Mouse (Mus musculus) natural killer cell, adult 2 months (primary cell): Measurements from ENCODE around the gene Slc25a28.

Experiments used
- DNase-seq, 2 experiments: peaks; one replicate each; pipeline ENCODE4 v3.0.0; 2022; ENCODE audit warnings: low spot score in 2 of 2

Gene Slc25a28

GRCm38 (mm10) chr19:43674730-43675524 is at the start of gene Slc25a28:
Slc25a28 (minus strand) TSS chr19:43674881.
- DNase-seq = peak; percentile 98

- DNase-seq = no peak
Measured at GRCm38 (mm10) chr19:43724194-43724593, 49.5 kb upstream of the Slc25a28 start.

GRCm38 (mm10) chr19:43723501-43723900 is 48.8 kb upstream of the Slc25a28 start:
- no peak for DNase-seq

GRCm38 (mm10) chr19:43722891-43723290 is 48.2 kb upstream of the Slc25a28 start:
- DNase-seq = no peak

- no peak for DNase-seq
Measured at GRCm38 (mm10) chr19:43720061-43720460, 45.4 kb upstream of the Slc25a28 start.

GRCm38 (mm10) chr19:43711971-43712370 is 37.3 kb upstream of the Slc25a28 start:
- DNase-seq = no peak

GRCm38 (mm10) chr19:43711159-43711916 is 36.7 kb upstream of the Slc25a28 start:
- DNase-seq = peak in 1 of 2 experiments; percentile 58

- no peak for DNase-seq
Measured at GRCm38 (mm10) chr19:43709317-43709716, 34.6 kb upstream of the Slc25a28 start.

- DNase-seq = no peak
Measured at GRCm38 (mm10) chr19:43708206-43708605, 33.5 kb upstream of the Slc25a28 start.

GRCm38 (mm10) chr19:43704787-43705497 is 30.3 kb upstream of the Slc25a28 start:
- DNase-seq = no peak

- no peak for DNase-seq
Measured at GRCm38 (mm10) chr19:43704211-43704610, 29.5 kb upstream of the Slc25a28 start.

- no peak for DNase-seq
Measured at GRCm38 (mm10) chr19:43699763-43700155, 25.1 kb upstream of the Slc25a28 start.

GRCm38 (mm10) chr19:43699021-43699762 is 24.5 kb upstream of the Slc25a28 start:
- no peak for DNase-seq

- DNase-seq = no peak
Measured at GRCm38 (mm10) chr19:43697666-43698370, 23.1 kb upstream of the Slc25a28 start.

- no peak for DNase-seq
Measured at GRCm38 (mm10) chr19:43695514-43695964, 20.9 kb upstream of the Slc25a28 start.

GRCm38 (mm10) chr19:43692815-43693214 is 18.1 kb upstream of the Slc25a28 start:
- no peak for DNase-seq

- peak; percentile 85 to 89 for DNase-seq
Measured at GRCm38 (mm10) chr19:43689419-43690246, 15.0 kb upstream of the Slc25a28 start, which contains the start of gene Entpd7. Entpd7 (plus strand) TSS chr19:43689672.

GRCm38 (mm10) chr19:43681541-43681940 is 6.9 kb upstream of the Slc25a28 start:
- DNase-seq = no peak

- DNase-seq = peak in 1 of 2 experiments; percentile 18
Measured at GRCm38 (mm10) chr19:43679474-43679981, 4.8 kb upstream of the Slc25a28 start.
